Mouse (Mus musculus): ENCODE data around the gene Ubl7.

DNA sequence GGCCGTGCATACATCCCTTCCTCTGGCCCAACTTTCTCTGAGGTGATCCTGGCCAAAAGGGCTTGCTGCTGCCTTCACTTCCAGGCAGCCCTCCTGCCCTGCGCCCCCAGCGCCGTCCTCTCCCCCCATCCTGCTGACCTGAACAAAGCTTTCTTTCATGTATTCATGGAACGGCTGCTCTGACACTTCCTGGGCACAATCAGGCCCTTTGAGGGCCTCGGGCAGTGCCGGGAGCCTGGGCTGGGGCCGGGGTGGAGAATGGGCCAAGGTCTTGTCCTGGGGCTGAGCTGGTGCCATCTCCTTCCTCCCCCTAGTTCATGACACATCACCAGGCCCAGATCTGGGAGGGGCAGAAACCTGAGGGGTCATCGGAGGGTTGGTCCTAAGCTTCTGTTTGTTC lies 39.7 kb downstream of the Ubl7 start:
- TF ChIP-seq CTCF (IDR thresholded peaks at IDR 0.05; ENCODE audit: extremely low read depth, insufficient read depth, insufficient read length, insufficient replicate concordance): no peak
- no peak for TF ChIP-seq POLR2A (IDR thresholded peaks at IDR 0.05; ENCODE audit: low read depth, low read length)
